Mouse (Mus musculus) E14TG2a.4 (cell line): ENCODE measurements around the gene Bola2.

Source experiments
- CTCF ChIP-seq: conservative IDR thresholded peaks from 2 replicates; pipeline ENCODE4 v1.5.1; 2014; ENCODE audit warnings: low read length
- NANOG ChIP-seq: IDR thresholded peaks from 2 replicates; pipeline ENCODE4 v1.6.1; 2014; ENCODE audit warnings: borderline replicate concordance, low read length, mixed read lengths

DNA sequence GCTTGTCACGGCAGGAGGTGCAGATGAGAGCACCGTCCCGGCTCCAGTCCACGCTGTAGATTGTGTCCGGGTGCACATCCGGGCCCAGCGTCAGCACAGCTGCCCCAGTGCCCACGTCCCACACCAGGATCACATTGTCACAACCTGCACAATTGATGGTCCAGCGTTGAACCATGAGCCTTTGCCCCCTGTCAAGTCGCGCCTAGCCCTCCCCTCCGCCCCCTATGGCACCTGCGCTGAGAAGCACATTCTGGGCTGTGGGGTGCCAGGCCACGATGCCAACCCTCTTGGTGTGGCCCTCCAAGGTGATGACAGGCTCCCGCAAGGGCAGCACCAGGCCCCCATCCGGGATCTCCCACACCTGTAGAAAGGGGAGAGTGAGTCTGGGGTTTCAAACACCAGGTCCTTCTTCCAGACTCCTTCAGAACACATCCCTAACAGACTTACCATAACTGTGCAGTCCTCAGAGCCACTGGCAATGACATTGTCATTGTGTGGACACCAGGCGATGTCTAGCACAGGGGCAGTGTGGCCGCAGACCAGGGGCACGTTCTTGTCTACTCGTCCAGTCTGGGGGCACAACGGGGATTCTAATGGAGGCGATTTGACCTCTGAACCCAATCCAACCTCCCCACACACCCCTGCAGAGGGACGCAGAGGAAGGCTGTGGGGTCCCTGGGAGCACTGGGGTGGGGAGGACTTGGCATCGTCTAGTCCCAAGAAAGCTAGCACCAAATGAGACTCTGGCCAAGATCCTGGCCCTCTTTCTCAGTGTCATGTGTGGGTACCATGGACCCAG, 6.6 kb downstream of the Bola2 start:
- no peak for TF ChIP-seq CTCF
- no peak for TF ChIP-seq NANOG
